In the genomic region with DNA sequence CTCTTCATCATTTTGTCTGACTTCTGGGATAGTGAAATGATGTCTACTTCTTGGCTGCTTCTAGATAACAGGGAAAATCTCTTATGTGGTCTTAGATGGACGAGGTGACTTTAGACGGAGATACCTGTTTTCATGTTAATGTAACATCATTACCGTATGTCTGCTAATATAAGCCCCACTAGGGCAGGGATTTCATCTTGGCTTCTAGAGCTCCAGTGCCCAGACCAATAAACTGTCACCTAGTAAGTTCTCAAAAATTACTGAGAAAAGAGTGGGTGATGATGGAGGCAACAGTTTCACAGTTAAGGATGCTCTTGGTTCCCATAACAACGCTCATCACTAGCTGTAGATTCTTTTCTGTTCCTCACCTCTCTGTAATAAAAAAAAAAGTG, we compare ENCODE assay signal across 24 mouse cellular contexts.
DNase-seq lines count a peak whose midpoint lies in the region; ATAC-seq and TF ChIP-seq lines count a peak whose summit lies in the region.
"Had no signal": no experiment of that assay in that cellular context is flagged by ENCODE, and none has a peak within 500 bp of the region (broad histone marks: within the 10 kb centered on the region; RNA-seq: fewer than 3 reads in every experiment).

No protein-coding gene starts in this region.

- ATAC-seq in forebrain, embryonic 13.5 days = peak; percentile 20; the same call in 1 of the 2 replicates
- no peak for ATAC-seq in hindbrain, embryonic 13.5 days (ENCODE audit: low FRiP score)
- no peak for ATAC-seq in hindbrain, embryonic 12.5 days (ENCODE audit: low FRiP score)
- ATAC-seq in forebrain, embryonic 16.5 days = no peak

- in situ Hi-C loops in CH12.LX (cut with MboI; ENCODE audit: low pct_ligation_motif_present, low pct_unique_long_range_greater_than_20kb, low sequenced_read_pairs) = no loop called here

- H3K4me1 ChIP-seq in forebrain, embryonic 13.5 days = peaks cover 20% of the 10 kb centered on the region
- no peaks in the 10 kb centered on the region; the same call in 1 of the 2 replicates for H3K4me1 ChIP-seq in forebrain, embryonic 10.5 days
- peaks cover 9% of the 10 kb centered on the region; the same call in 1 of the 2 replicates for H3K4me1 ChIP-seq in hindbrain, embryonic 13.5 days (replicated peaks)
- H3K4me1 ChIP-seq in hindbrain, embryonic 12.5 days = no peaks in the 10 kb centered on the region
- H3K4me1 ChIP-seq in CH12.LX (ENCODE audit: control insufficient read depth in 1 of 2, insufficient read depth in 2 of 2) = no peaks in the 10 kb centered on the region
- H3K4me1 ChIP-seq in forebrain, embryonic 16.5 days (replicated peaks; ENCODE audit: control insufficient read depth, insufficient read depth, low read length) = peaks cover 9% of the 10 kb centered on the region
- H3K4me1 ChIP-seq: embryonic facial prominence, embryonic 12.5 days; heart, embryonic 15.5 days; kidney, embryonic 15.5 days; midbrain, embryonic 12.5 days had no signal

- no peak for TF ChIP-seq POLR2A in CH12.LX (IDR thresholded peaks at IDR 0.05; ENCODE audit: low read depth, low read length)

- H3K79me2 ChIP-seq in CH12.LX (replicated peaks; ENCODE audit: control insufficient read depth, extremely low read depth, insufficient read depth, poor library complexity, severe bottlenecking) = no peaks in the 10 kb centered on the region

- no peak overlapping the region for H3K9ac ChIP-seq in forebrain, embryonic 13.5 days
- H3K9ac ChIP-seq in hindbrain, embryonic 13.5 days = no peak overlapping the region
- no peak overlapping the region for H3K9ac ChIP-seq in hindbrain, embryonic 12.5 days
- H3K9ac ChIP-seq in CH12.LX (ENCODE audit: insufficient read depth, low read depth) = no peak overlapping the region
- H3K9ac ChIP-seq in forebrain, embryonic 16.5 days (replicated peaks; ENCODE audit: low read depth, low read length) = no peak overlapping the region
- H3K9ac ChIP-seq: embryonic facial prominence, embryonic 12.5 days; heart, embryonic 15.5 days; hindbrain, embryonic 14.5 days; kidney, embryonic 15.5 days; lung, embryonic 15.5 days; midbrain, embryonic 12.5 days had no signal

- no peak for TF ChIP-seq CTCF in CH12.LX (conservative IDR thresholded peaks at IDR 0.05 in 1 of 2, IDR thresholded peaks at IDR 0.05 in 1 of 2; ENCODE audit: low read depth in 2 of 2, low read length in 2 of 2)

- no peaks in the 10 kb centered on the region for H3K9me3 ChIP-seq in forebrain, embryonic 13.5 days (replicated peaks)
- no peaks in the 10 kb centered on the region for H3K9me3 ChIP-seq in forebrain, embryonic 10.5 days
- H3K9me3 ChIP-seq in hindbrain, embryonic 13.5 days = no peaks in the 10 kb centered on the region
- H3K9me3 ChIP-seq in hindbrain, embryonic 12.5 days (replicated peaks) = no peaks in the 10 kb centered on the region
- no peaks in the 10 kb centered on the region for H3K9me3 ChIP-seq in CH12.LX (replicated peaks; ENCODE audit: low read length)
- no peaks in the 10 kb centered on the region for H3K9me3 ChIP-seq in forebrain, embryonic 16.5 days (ENCODE audit: control insufficient read depth, low read length)
- H3K9me3 ChIP-seq: embryonic facial prominence, embryonic 12.5 days; heart, embryonic 15.5 days; kidney, embryonic 15.5 days; lung, embryonic 15.5 days; midbrain, embryonic 12.5 days had no signal

- no peak for TF ChIP-seq RAD21 in CH12.LX (IDR thresholded peaks at IDR 0.05; ENCODE audit: low read depth, low read length)

- peak overlapping the region; percentile 51; the same call in 1 of the 2 replicates for H3K27ac ChIP-seq in forebrain, embryonic 13.5 days
- no peak overlapping the region for H3K27ac ChIP-seq in forebrain, embryonic 10.5 days
- 0 out of 2 replicates have a peak overlapping the region, but pooled peaks have one; percentile 18 for H3K27ac ChIP-seq in hindbrain, embryonic 13.5 days
- no peak overlapping the region for H3K27ac ChIP-seq in hindbrain, embryonic 12.5 days
- no peak overlapping the region for H3K27ac ChIP-seq in CH12.LX (ENCODE audit: insufficient read depth, low read depth)
- no peak overlapping the region for H3K27ac ChIP-seq in forebrain, embryonic 16.5 days (ENCODE audit: low read length)
- H3K27ac ChIP-seq: embryonic facial prominence, embryonic 12.5 days; heart, embryonic 15.5 days; hindbrain, embryonic 14.5 days; kidney, embryonic 15.5 days; layer of hippocampus, adult 2 months; lung, embryonic 15.5 days; midbrain, embryonic 12.5 days had no signal

- 38% methylated on average over 4 of the region's 4 CpGs for WGBS in forebrain, embryonic 13.5 days
- WGBS in forebrain, embryonic 10.5 days = 33% methylated on average over 4 of the region's 4 CpGs
- WGBS in hindbrain, embryonic 13.5 days = 36% methylated on average over 4 of the region's 4 CpGs
- WGBS in hindbrain, embryonic 12.5 days = 39% methylated on average over 4 of the region's 4 CpGs
- WGBS in forebrain, embryonic 16.5 days = 26% methylated on average over 4 of the region's 4 CpGs

- TF ChIP-seq EP300 in CH12.LX (IDR thresholded peaks at IDR 0.05; ENCODE audit: low read length) = no peak

- dilution Hi-C loops in CH12.LX (cut with MboI; ENCODE audit: extremely low pct_ligation_motif_present, extremely low pct_unique_long_range_greater_than_20kb, low sequenced_read_pairs) = no loop called here

- H3K27me3 ChIP-seq in forebrain, embryonic 13.5 days = no peaks in the 10 kb centered on the region
- H3K27me3 ChIP-seq in forebrain, embryonic 10.5 days (ENCODE audit: poor library complexity, severe bottlenecking) = no peaks in the 10 kb centered on the region
- no peaks in the 10 kb centered on the region for H3K27me3 ChIP-seq in hindbrain, embryonic 13.5 days
- no peaks in the 10 kb centered on the region for H3K27me3 ChIP-seq in hindbrain, embryonic 12.5 days
- H3K27me3 ChIP-seq in CH12.LX (replicated peaks) = no peaks in the 10 kb centered on the region
- no peaks in the 10 kb centered on the region for H3K27me3 ChIP-seq in forebrain, embryonic 16.5 days (replicated peaks; ENCODE audit: control insufficient read depth, insufficient read depth, low read length)
- H3K27me3 ChIP-seq: embryonic facial prominence, embryonic 12.5 days; heart, embryonic 15.5 days; kidney, embryonic 15.5 days; lung, embryonic 15.5 days; midbrain, embryonic 12.5 days had no signal

- peak overlapping the region; percentile 28 for H3K4me2 ChIP-seq in forebrain, embryonic 13.5 days
- no peak overlapping the region for H3K4me2 ChIP-seq in hindbrain, embryonic 13.5 days
- no peak overlapping the region for H3K4me2 ChIP-seq in hindbrain, embryonic 12.5 days (replicated peaks)
- H3K4me2 ChIP-seq in CH12.LX (ENCODE audit: insufficient read depth, low read depth, poor library complexity, severe bottlenecking) = no peak overlapping the region
- peak overlapping the region; percentile 13; the same call in 1 of the 2 replicates for H3K4me2 ChIP-seq in forebrain, embryonic 16.5 days (ENCODE audit: low read length)
- H3K4me2 ChIP-seq: embryonic facial prominence, embryonic 12.5 days; heart, embryonic 15.5 days; hindbrain, embryonic 14.5 days; kidney, embryonic 15.5 days; liver, embryonic 11.5 days; lung, embryonic 15.5 days; midbrain, embryonic 12.5 days had no signal

- no peak for DNase-seq in forebrain, embryonic 10.5 days (ENCODE audit: extremely low spot score, low spot score)
- no peak for DNase-seq in CH12.LX (ENCODE audit: extremely low read depth)
- no peak for DNase-seq in kidney, postnatal 4 days
- DNase-seq in layer of hippocampus, postnatal 25 days (ENCODE audit: extremely low spot score in 1 of 2, low spot score in 1 of 2) = no peak
- DNase-seq: adrenal gland, postnatal 25 days; cerebellum, adult 18-20 months; gastrocnemius, postnatal 14 days; kidney, adult 18-20 months; kidney, postnatal 25 days; lung, postnatal 36 days; right cerebral cortex, postnatal 14 days; thymus, postnatal 14 days had no signal

- no peaks in the 10 kb centered on the region for H3K36me3 ChIP-seq in forebrain, embryonic 13.5 days (ENCODE audit: poor library complexity, severe bottlenecking)
- H3K36me3 ChIP-seq in forebrain, embryonic 10.5 days (replicated peaks) = no peaks in the 10 kb centered on the region
- no peaks in the 10 kb centered on the region for H3K36me3 ChIP-seq in hindbrain, embryonic 13.5 days
- no peaks in the 10 kb centered on the region for H3K36me3 ChIP-seq in hindbrain, embryonic 12.5 days
- no peaks in the 10 kb centered on the region for H3K36me3 ChIP-seq in CH12.LX (replicated peaks in 1 of 2; ENCODE audit: control insufficient read depth in 1 of 2, insufficient read depth in 1 of 2, low read length in 1 of 2)
- no peaks in the 10 kb centered on the region for H3K36me3 ChIP-seq in forebrain, embryonic 16.5 days (ENCODE audit: control insufficient read depth, insufficient read depth)
- H3K36me3 ChIP-seq: embryonic facial prominence, embryonic 12.5 days; heart, embryonic 15.5 days; kidney, embryonic 15.5 days; lung, embryonic 15.5 days; midbrain, embryonic 12.5 days had no signal

- no peak overlapping the region for H3K4me3 ChIP-seq in forebrain, embryonic 13.5 days
- no peak overlapping the region for H3K4me3 ChIP-seq in forebrain, embryonic 10.5 days
- no peak overlapping the region for H3K4me3 ChIP-seq in hindbrain, embryonic 13.5 days
- H3K4me3 ChIP-seq in hindbrain, embryonic 12.5 days = no peak overlapping the region
- no peak overlapping the region for H3K4me3 ChIP-seq in CH12.LX (replicated peaks in 1 of 3; ENCODE audit: low read depth in 2 of 3, low read length in 2 of 3, poor library complexity in 1 of 3)
- no peak overlapping the region for H3K4me3 ChIP-seq in forebrain, embryonic 16.5 days (replicated peaks; ENCODE audit: low read length)
- H3K4me3 ChIP-seq: embryonic facial prominence, embryonic 12.5 days; heart, embryonic 15.5 days; kidney, embryonic 15.5 days; layer of hippocampus, adult 2 months; lung, embryonic 15.5 days; midbrain, embryonic 12.5 days had no signal

TF ChIP-seq in CH12.LX, 34 proteins besides CTCF, POLR2A, EP300 and RAD21:
- peak; percentile 96 for TF ChIP-seq MXI1 (IDR thresholded peaks at IDR 0.05; ENCODE audit: low read depth, low read length)
- TF ChIP-seq TBP (conservative IDR thresholded peaks at IDR 0.05; ENCODE audit: low read depth, low read length) = no peak
- TF ChIP-seq ZC3H11A (IDR thresholded peaks at IDR 0.05; ENCODE audit: low read depth, low read length) = no peak
- TF ChIP-seq CHD1 (IDR thresholded peaks at IDR 0.05; ENCODE audit: low read depth, low read length) = no peak

Comparison
In these comparisons a context has a peak if more than half of its experiments do, and no peak if none do; other contexts are left out.
1. H3K27ac ChIP-seq: peak in forebrain, embryonic 13.5 days (single experiment) and hindbrain, embryonic 13.5 days (single experiment); none in forebrain, embryonic 10.5 days (single experiment), hindbrain, embryonic 12.5 days (single experiment), CH12.LX (single experiment) and forebrain, embryonic 16.5 days (single experiment).
2. H3K4me2 ChIP-seq: peak in forebrain, embryonic 13.5 days (single experiment) and forebrain, embryonic 16.5 days (single experiment); none in hindbrain, embryonic 13.5 days (single experiment), hindbrain, embryonic 12.5 days (single experiment) and CH12.LX (single experiment).